Mouse (Mus musculus) thymus, postnatal 10 days (tissue): Measurements from ENCODE around the gene Slc35b4.
A peak's percentile ranks its signal among the peaks of the same experiment; 100 is the strongest.

ENCODE experiments used
- DNase-seq, 2 experiments: peaks; one replicate each; pipeline ENCODE4 v3.0.0; 2021; ENCODE audit warnings: low spot score in 2 of 2

Gene Slc35b4

DNA sequence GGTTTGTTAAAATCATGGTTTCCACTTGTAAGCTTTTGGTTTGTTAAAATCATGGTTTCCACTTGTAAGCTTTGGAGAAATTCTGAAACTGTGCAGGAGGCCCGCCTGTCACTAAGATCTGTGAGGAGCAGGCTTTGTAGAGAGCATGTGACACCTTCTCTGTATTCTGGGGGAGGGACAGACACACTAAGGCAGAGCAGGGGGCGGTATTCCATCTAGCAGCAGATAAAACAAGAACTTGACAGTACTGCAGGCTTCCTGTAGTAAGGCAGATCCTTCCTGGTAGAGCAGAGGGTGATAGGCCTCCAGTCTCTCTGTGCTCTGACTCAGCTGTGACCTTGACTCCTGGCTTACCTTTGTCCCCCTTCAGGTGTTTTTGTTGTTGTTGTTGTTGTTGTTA, 47.6 kb downstream of the Slc35b4 start:
- DNase-seq = peak; percentile 42 to 46

DNA sequence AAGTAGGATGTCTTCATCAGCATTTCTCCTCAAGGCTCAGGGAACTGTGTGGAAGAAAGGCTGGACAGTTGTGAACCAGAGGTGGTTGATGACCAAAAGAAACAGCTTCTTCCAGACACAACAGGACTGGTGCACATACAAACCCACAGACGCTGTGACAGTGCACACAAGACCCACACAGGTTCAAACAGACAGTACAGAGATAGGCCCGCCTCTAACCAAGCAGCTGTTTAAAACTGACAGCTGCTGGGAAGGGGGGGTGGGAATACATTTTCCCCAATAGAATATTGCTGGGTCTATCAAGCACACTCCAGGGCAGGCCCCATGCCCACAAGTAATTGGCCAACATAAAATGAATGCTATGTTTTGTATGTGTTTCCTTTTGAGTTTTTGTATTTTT, 52.5 kb downstream of the Slc35b4 start:
- DNase-seq = peak in 1 of 2 experiments; percentile 40

DNA sequence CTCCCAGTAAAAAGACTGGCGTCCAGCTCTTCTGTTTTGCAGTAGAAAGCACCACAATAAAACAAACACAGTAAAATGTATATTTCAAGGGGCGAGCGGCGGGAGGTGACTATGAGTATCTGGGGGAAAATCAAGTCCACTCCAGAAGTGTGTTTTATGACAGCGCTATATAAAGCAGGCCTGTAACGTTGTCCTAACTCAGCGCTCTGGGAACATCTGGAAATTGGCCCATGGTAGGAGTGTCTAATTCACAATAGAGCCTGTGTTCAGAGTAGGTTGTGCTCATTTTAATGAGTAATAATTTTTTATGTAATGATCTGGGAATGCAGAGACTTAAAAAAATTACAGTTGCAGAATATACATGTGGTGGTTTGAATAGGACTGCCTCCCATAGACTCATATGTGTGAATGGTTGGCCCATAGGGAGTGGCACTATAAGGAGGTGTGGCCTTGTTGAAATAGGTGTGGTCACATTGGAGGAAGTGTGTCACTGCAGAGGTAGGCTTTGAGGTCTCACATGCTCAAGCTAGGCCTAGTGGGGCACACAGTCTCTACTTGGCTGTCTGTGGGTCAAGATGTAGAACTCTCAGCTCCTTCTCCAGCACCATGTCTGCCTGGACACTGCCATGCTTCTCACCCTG, 60.0 kb downstream of the Slc35b4 start:
- DNase-seq = no peak

DNA sequence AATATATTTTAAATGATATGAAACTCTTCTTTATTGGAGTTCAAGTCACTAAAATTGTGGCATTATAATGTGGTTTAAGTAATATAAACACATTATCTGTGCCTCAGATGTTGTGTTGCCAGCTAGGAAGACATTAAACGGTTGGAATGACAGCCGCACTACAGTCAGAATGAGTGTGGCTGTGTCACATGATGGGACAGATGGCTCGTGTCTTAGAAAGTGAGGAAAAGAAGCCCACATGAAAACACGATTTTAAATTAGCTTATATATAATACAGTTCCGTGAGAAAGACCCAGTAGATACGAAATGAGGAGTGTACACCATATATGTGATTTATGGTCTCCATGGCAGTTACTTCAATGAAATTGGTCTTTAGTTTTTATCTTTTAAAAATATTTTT, 65.5 kb downstream of the Slc35b4 start:
- DNase-seq = no peak

DNA sequence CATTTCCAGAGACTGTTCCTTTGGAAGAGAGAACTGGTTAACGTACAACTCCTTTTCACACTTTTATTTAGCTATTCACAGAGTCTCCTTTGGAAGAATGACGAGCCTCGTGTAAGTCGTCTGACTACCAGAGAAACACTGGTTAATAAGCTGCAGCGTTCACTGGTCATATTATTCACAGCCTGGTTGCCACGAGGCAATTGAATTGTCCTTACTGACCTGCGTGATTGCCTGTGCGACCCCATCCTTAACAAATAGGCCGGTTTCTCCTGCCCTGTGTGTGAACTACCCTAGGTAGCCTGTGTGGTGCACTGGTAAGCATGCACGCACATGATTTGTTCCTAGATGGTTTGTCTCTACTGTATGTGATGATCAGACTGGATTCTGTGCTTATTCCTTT, 66.3 kb downstream of the Slc35b4 start:
- no peak for DNase-seq
